Mouse (Mus musculus): ENCODE results near the gene Fxyd1.

The Fxyd1 gene

GRCm38 (mm10) chr7:31053882-31054447 lies 3.0 kb downstream of the Fxyd1 start:
- DNase-seq (ENCODE audit: extremely low read depth, insufficient read length, low spot score), result no peak

DNA sequence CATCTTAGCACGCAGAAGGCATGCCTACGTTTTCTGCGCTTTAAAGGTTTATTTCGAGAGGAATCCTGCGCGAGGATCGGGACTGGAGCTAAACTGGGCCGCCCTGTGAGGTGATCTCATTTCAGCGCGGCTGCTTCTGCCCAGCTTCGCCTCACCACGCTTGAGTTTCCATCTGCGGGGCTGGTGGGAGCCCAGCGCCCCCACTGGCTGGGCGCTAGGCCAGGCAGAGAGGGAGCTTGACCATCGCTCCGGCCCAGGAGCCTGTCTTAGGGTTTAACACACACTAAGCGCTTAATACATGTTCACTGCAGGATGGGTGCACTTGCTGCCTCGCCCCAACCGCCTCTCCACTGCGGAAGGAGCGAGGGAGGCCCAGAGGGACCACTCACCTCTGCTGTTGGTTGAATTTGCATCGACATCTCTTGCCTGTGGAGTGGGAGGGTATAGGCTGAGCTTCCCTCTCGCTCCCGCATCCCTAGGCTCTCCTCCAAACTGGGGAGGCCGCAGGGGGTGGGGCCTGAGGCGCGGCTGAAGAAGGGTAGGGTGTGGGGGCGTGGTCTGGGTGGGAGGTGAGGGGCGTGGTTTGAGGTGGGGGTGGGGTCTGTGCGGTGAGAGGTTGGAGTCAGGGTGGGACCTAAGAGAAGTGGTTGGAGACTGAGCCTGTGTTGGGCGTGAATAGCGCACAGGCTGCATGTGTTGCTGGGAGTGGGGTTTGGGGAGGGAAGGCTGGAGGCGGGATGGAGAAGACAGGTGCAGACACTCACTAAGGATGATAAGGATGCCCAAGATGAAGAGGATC lies 4.2 kb downstream of the Fxyd1 start:
- no peak for DNase-seq (ENCODE audit: extremely low read depth, insufficient read length, low spot score)

- DNase-seq (ENCODE audit: extremely low read depth, insufficient read length, low spot score), result no peak
These were observed 4.8 kb downstream of the Fxyd1 start for GRCm38 (mm10) chr7:31052251-31052635.

DNA sequence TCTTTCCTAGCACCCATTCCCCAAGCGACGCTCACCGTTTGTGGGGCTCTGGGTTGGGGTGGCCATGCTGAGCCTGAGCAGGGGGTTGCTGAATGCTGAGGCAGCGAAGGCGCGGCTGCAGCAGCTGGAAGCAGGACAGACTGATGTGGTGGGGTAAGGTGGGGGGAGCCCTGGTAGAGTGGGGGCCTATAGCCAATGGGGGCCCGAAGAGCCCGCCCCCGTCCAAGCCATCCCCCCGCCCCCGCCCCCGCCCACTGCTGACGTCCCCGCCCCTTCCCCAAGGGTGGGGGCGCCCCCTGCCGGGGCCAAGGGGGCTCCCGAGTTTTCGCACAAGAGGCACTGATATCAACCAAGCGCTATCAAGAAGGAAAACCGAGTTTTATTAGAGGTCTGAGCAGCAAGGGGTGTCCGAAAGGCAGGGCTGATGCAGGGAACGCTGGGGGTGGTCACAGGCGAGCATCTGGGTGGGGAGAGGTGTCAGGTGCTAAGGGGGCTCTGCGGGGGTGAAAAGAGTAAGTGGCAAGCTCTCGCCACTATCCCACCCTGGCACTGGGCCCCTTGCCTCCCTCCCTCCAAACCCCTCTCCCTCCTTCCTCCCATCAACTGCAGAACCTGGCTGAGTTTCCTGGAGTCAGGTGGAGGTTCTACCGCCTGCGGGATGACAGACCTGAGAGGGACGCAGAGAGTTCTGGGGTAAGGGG lies 5.5 kb downstream of the Fxyd1 start, which contains the start of gene Fxyd7:
Gene Fxyd7, minus strand, starts transcription at position 147 of the 701 bp plus-strand sequence.
- DNase-seq (ENCODE audit: extremely low read depth, insufficient read length, low spot score), result no peak

DNA sequence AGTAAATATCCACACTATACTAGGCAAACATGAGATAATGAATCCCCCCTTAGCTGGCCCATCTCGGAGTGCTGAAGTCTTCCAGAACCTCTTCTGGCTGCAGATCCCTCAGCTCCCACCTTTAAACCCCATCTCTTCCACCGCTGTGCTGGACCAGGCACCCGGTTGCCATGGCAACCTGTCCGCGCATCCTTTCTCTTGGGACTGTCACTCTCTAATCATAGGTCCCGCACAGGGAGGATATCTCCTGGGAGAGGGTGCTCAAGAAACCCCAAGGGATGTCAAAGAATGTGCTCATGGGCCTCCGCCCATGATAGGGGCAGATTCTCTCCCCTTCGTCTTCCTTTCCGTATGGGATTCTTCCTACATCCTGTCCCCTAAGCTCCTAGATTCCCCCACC lies 6.1 kb downstream of the Fxyd1 start:
- no peak for DNase-seq (ENCODE audit: extremely low read depth, insufficient read length, low spot score)

DNA sequence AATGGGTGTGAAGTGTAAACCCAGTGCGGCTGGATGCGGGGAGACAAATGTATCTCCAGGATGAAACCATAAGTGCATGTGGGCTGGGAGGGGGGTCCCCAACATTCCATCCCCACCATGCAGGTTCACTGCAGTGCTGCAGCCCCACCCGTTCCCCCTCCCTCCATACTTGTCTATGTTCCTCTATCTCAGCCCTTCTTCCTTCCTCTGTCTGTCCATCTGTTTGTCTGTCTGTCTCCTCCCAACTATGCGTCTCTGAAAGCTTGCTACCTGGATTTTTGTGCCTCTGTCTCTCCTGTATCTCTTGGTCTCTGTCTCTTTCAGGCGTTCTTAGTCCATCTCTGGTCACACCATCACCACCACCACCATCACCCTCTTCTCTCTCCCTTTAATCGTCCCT lies 6.5 kb downstream of the Fxyd1 start:
- no peak for DNase-seq (ENCODE audit: extremely low read depth, insufficient read length, low spot score)

DNA sequence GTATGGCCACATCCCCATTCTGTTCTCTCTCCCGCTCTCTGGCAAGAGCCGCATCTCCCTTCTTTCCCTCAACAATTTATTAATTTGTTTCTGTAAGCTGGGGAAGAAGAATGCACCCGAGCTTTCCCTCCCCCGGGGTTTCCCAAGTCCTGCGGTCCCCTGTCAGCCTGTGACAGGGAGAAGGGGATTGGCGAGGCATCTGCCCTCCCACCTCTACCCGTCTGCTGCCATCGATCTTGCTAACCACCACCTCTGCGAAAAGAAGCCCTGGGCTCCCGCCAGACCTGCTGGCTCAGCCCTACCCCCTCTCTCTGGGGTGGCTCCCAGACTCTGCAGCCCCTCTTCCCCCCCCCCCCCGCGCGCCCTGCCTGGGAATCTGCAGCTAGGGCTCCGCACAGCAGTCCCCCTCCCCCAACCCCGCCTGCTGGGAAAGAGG lies 7.1 kb downstream of the Fxyd1 start:
- no peak for DNase-seq (ENCODE audit: extremely low read depth, insufficient read length, low spot score)

DNA sequence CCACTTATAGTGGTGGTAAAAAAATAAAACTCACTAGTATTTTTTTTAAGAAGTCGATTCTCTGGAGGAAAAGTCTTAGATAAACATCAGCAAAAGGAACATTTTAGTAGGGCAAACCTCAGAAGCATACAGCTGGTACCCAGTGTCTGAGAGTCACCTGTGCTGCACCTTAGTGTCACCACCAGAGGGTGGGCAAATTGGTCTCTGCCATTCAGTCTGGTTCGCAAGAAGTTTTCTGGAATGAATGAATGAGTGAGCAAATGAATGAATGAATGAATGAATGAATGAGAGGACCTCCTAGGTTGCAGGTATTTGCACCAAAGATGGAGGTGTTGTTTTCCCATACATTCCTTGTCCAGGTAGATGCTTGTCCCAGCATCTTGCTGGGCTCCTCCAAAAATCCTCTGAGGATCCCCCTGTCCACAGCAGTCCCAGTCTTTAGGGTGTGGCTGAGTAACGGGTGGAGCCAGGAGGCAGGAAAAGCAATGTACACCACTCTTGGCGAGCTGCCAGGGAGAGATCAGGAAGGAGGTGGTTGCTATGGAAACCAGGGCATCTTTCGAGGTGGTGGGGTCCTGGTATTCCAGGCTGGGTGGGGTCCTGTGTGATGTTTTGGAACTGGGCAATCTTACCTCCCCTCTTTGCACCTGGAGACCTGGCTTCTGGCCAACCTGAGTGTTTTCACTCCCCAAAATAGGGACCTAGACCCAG lies 7.7 kb downstream of the Fxyd1 start:
- DNase-seq (ENCODE audit: extremely low read depth, insufficient read length, low spot score), result no peak

DNA sequence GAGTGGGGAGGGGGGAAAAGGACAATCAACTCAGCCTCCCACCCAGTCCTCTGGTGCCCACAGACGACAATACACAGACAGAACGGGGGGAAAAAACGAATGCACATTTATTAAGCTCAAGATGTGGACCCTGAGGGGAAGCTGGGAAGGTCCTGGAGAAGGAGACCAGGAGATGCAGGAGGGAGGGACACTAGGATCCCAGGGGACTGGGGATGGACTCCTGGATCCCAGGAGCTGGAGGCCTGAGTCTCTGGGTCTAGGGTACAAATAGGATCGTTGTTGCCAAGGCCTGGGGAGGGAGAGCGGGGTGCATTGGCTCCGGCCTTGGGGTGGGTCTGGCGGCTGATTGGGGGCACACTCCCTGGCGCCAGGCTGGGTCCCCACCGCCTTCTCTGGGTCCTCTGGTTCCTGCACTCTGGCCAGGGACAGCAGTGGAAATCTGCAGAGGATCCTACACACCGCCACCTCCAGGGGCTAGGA lies 14.5 kb downstream of the Fxyd1 start, which contains the start of gene Fxyd5:
Gene Fxyd5, minus strand, starts transcription at position 51 of the 480 bp plus-strand sequence.
- DNase-seq (ENCODE audit: extremely low read depth, insufficient read length, low spot score), result no peak

GRCm38 (mm10) chr7:31041662-31042315 lies 15.2 kb downstream of the Fxyd1 start:
- DNase-seq (ENCODE audit: extremely low read depth, insufficient read length, low spot score), result peak; percentile 87

- DNase-seq (ENCODE audit: extremely low read depth, insufficient read length, low spot score), result peak; percentile 46
These were observed 16.0 kb downstream of the Fxyd1 start for GRCm38 (mm10) chr7:31041023-31041407.

DNA sequence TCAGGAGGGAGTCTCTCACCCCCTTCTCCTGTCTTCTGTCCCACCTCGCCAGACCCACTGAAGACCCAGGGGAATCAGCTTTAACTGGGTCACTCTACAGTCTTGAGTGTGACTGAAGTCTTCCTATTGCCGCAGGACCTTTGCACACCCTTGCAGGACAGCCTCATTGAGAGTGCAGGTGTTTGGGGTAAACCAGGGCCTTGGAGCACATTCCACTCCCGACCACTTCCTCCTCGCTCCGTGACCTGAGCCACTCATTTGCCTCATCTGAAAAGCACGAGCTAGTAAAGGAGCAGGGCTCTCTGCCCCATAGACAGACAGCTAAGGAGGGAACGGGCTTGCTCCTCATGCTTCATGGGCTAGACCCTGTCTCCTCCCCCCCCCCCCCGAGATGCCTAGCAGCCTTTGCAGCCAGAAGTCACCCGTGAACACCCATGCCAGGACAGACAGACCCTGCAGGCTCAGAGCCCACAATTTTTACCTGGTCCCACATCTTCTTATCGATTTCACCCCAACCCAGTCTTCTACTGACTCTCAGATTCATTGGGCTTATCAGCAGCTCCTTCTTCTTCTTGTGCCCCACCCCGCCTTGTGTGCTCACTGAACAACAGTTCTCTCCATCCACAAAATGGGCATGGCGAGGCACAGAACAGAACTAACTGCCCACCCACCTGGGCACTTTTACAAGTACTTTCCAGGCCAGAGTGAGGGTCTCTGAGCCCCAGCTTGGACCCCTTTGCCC lies 16.5 kb downstream of the Fxyd1 start:
- no peak for DNase-seq (ENCODE audit: extremely low read depth, insufficient read length, low spot score)

- DNase-seq (ENCODE audit: extremely low read depth, insufficient read length, low spot score), result no peak
These were observed 18.0 kb downstream of the Fxyd1 start for GRCm38 (mm10) chr7:31039011-31039410.

DNA sequence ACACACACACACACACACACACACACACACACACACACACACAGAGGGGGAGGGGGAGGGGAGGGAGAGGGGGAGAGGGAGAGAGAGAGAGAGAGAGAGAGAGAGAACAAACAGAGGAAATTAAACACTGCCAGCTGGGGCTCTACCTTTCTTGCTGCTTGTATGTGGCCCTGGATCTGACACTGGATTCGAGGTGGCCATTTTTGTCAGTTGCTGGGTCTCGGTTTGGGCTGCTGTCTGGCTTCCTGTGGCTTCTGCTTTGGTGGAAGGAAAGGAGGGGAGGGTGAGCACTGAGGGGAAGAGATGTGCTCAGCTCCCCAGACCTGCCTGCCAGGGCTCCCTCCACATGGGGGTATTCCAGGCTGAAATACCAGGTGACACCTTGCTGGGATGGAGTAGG lies 19.3 kb downstream of the Fxyd1 start:
- no peak for DNase-seq (ENCODE audit: extremely low read depth, insufficient read length, low spot score)

DNA sequence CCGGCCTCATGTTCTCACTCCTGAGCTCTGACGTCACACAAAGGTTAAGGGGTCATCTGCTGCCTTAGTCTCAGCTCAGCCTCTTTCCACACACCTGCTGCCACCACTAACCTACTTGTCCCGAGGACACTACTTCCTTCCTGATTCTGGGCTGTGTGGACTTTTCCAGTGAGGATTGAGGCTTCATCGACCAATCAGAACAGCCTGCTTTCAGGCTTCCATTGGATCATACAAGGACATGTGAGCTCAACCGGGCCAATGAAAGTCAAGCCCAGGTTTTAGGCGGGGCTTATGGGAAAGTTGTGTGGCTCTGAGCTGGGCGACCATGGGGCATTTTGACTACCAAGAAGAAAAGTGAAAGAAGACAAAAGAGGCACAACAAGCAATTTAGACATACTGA lies 20.1 kb downstream of the Fxyd1 start:
- DNase-seq (ENCODE audit: extremely low read depth, insufficient read length, low spot score), result no peak

- no peak for DNase-seq (ENCODE audit: extremely low read depth, insufficient read length, low spot score)
These were observed 21.7 kb downstream of the Fxyd1 start for GRCm38 (mm10) chr7:31035291-31035690.

- no peak for DNase-seq (ENCODE audit: extremely low read depth, insufficient read length, low spot score)
These were observed 22.2 kb downstream of the Fxyd1 start for GRCm38 (mm10) chr7:31034789-31035188.

GRCm38 (mm10) chr7:31033409-31034165 lies 23.4 kb downstream of the Fxyd1 start:
- DNase-seq (ENCODE audit: extremely low read depth, insufficient read length, low spot score), result no peak

- DNase-seq (ENCODE audit: extremely low read depth, insufficient read length, low spot score), result no peak
These were observed 25.3 kb downstream of the Fxyd1 start for GRCm38 (mm10) chr7:31031731-31032130.

Measured in 3134 (cell line).